Mouse (Mus musculus): ENCODE measurements around the gene Gm42417. TPM values are rescaled to one million over a fixed set of nuclear protein-coding genes. Genes with fewer than 3 reads are reported as not detected.

Gm42417 gene
- polyA plus RNA-seq, 1 experiment from 2014 or later = not detected

DNA sequence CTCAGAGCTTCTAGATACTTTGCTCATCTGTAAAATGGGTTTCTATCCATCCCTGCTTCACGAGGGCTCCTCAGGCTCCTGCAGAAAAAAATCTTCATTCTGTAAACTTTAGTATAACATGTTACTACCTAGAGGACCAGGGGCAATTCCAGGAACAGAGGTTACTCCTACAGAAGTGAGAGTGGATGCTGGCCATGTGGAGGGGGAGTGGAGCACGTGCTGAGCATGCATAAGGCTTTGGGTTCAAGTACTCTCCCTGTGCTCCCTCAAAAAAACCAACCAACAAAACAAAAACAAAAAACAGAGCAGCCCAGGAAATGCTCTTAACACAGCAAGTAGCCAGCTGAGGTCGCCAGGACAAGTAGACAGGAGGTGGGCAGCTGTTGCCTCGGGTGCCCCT, 24.4 kb upstream of the Gm42417 start:
- H3K36me3 ChIP-seq = no peaks in the 10 kb centered on the region
- H3K4me1 ChIP-seq (replicated peaks) = peaks cover 53% of the 10 kb centered on the region
- ATAC-seq (replicated peaks; ENCODE audit: insufficient number of reproducible peaks, insufficient read depth, low FRiP score, low read depth) = no peak
- H3K9me3 ChIP-seq (replicated peaks) = no peaks in the 10 kb centered on the region
- H3K4me3 ChIP-seq = no peak overlapping the region
- no peaks in the 10 kb centered on the region for H3K27me3 ChIP-seq
- no peak overlapping the region for H3K9ac ChIP-seq
- no peak overlapping the region for H3K27ac ChIP-seq
- 75% methylated on average over 4 of the region's 4 CpGs for WGBS
- no peak overlapping the region for H3K4me2 ChIP-seq

DNA sequence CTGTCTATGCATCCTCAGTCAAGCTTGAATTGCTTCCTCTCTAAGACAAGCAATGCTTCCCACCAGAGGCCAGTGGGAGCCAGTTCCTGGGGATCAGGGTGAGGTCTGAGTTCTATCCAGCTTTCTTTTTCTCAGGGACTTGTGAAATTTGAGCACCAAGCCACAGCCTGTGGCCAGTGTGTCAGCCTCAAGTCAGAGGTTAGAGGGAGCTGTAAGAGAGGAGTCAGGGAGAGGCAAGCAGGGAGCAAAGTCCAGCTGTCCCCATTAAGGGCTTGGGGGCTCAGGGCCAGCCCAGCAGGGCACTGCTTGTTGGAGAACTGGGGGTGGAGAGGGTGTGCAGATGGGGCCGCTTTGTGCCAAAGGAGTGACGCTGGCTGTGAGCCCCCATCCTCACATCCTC, 24.0 kb upstream of the Gm42417 start:
- no peak overlapping the region for H3K4me3 ChIP-seq
- peaks cover 56% of the 10 kb centered on the region for H3K4me1 ChIP-seq (replicated peaks)
- no peak overlapping the region for H3K4me2 ChIP-seq
- no peaks in the 10 kb centered on the region for H3K9me3 ChIP-seq (replicated peaks)
- H3K27ac ChIP-seq = no peak overlapping the region
- no peaks in the 10 kb centered on the region for H3K36me3 ChIP-seq
- ATAC-seq (replicated peaks; ENCODE audit: insufficient number of reproducible peaks, insufficient read depth, low FRiP score, low read depth) = no peak
- no peaks in the 10 kb centered on the region for H3K27me3 ChIP-seq
- no peak overlapping the region for H3K9ac ChIP-seq
- 75% methylated on average over 2 of the region's 2 CpGs for WGBS

DNA sequence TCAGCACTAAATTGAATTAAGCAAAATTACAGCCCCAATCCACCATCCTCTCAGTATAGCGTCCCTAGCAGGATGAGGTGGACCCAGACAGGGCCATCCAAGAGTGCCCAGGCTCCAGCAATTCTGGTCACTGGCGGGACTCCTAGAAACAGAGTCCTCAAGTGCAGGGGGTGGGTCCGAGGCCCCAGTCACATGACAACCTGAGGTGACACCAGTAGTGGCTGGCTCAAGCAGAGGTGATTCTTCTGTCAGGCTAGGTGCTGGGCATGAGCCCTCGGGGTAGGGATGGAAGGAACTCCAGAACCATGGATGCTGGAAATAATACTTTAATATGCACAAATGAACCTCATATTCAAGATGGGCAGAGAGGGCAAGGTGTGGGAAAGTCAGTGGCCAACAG, 23.2 kb upstream of the Gm42417 start:
- Histone ChIP-seq H3K27ac (no peak overlapping the region), H3K9ac (no peak overlapping the region), H3K4me1 (replicated peaks) (peaks cover 54% of the 10 kb centered on the region), H3K9me3 (replicated peaks) (no peaks in the 10 kb centered on the region), H3K4me3 (no peak overlapping the region), H3K36me3 (no peaks in the 10 kb centered on the region), H3K4me2 (no peak overlapping the region), H3K27me3 (no peaks in the 10 kb centered on the region)
- ATAC-seq (replicated peaks; ENCODE audit: insufficient number of reproducible peaks, insufficient read depth, low FRiP score, low read depth) = no peak
- WGBS = 54% methylated on average over 4 of the region's 4 CpGs

DNA sequence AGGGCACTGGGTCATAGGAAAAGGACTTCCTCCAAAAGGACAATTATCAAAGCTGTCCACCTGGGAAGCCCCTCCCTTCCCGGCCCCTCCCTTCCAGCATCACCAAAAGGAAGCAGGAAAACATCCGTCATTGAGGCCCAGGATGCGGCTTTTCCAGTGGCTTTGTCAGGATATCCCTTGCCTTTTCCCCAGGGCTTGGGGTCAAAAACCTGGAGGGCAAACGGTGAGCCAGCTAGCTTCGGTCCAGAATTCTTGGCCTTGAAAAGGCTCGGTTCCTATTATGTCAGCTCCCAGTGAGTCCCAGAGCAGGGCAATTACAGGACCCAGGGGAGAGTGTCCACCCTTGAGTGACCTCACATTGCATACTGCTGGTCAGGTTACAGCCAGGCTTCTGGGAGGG, 21.7 kb upstream of the Gm42417 start:
- Histone ChIP-seq H3K9me3 (replicated peaks) (no peaks in the 10 kb centered on the region), H3K27me3 (no peaks in the 10 kb centered on the region), H3K9ac (no peak overlapping the region), H3K36me3 (no peaks in the 10 kb centered on the region), H3K27ac (no peak overlapping the region), H3K4me1 (replicated peaks) (peaks cover 54% of the 10 kb centered on the region), H3K4me2 (no peak overlapping the region), H3K4me3 (no peak overlapping the region)
- 57% methylated on average over 6 of the region's 6 CpGs for WGBS
- ATAC-seq (replicated peaks; ENCODE audit: insufficient number of reproducible peaks, insufficient read depth, low FRiP score, low read depth) = no peak

DNA sequence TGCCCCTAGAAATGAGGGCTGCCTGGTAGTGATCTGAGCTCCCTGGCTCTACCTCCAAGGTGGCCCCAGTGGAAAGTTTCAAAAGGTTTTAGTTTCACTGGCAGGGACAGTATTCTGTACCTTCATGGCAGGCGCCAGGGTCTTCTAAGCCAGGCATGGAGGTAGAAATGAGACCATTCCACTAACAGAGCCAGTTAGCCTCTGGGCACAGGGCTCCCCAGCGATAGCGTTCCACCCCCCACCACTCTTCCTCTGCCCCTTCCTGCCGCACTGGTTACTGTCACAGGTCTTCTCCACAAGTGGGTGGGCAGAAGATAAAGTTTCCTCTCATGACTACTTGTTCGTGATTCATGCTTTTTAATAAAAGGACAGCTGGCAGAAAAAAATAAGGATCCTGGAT, 20.7 kb upstream of the Gm42417 start:
- H3K27me3 ChIP-seq = no peaks in the 10 kb centered on the region
- H3K9ac ChIP-seq = no peak overlapping the region
- no peaks in the 10 kb centered on the region for H3K9me3 ChIP-seq (replicated peaks)
- H3K4me2 ChIP-seq = no peak overlapping the region
- WGBS = 58% methylated on average over 5 of the region's 5 CpGs
- no peak for ATAC-seq (replicated peaks; ENCODE audit: insufficient number of reproducible peaks, insufficient read depth, low FRiP score, low read depth)
- no peak overlapping the region for H3K4me3 ChIP-seq
- no peaks in the 10 kb centered on the region for H3K36me3 ChIP-seq
- H3K27ac ChIP-seq = 0 out of 2 replicates have a peak overlapping the region, but pooled peaks have one; percentile 96
- peaks cover 64% of the 10 kb centered on the region for H3K4me1 ChIP-seq (replicated peaks)

DNA sequence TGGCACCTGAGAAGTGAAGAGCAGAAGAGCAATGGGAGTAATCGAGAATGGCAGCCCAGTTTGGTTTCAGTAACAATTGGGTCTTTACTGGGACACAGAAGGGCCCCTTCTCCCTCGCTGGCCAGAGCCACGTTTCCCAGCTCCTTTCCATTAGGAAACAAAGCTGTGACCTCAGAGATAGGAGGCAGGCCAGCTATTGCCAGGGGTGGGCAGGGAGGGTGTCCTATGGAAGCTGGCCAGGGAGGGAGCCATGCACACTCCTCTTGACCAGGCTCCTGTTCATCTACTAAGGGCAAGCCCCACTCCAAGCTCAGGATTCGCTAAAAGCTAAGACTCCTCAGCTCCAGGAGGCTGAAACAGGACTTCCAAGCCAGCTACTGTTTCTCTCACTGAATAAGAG, 20.0 kb upstream of the Gm42417 start:
- Histone ChIP-seq H3K4me1 (replicated peaks) (peaks cover 67% of the 10 kb centered on the region), H3K9ac (peak overlapping the region; percentile 96), H3K9me3 (replicated peaks) (no peaks in the 10 kb centered on the region), H3K27me3 (no peaks in the 10 kb centered on the region), H3K4me3 (peak overlapping the region; percentile 68), H3K36me3 (peaks cover 3% of the 10 kb centered on the region; the same call in 1 of the 2 replicates), H3K27ac (peak overlapping the region; percentile 96), H3K4me2 (peak overlapping the region; percentile 88)
- WGBS = 9% methylated on average over 4 of the region's 4 CpGs
- no peak for ATAC-seq (replicated peaks; ENCODE audit: insufficient number of reproducible peaks, insufficient read depth, low FRiP score, low read depth)

DNA sequence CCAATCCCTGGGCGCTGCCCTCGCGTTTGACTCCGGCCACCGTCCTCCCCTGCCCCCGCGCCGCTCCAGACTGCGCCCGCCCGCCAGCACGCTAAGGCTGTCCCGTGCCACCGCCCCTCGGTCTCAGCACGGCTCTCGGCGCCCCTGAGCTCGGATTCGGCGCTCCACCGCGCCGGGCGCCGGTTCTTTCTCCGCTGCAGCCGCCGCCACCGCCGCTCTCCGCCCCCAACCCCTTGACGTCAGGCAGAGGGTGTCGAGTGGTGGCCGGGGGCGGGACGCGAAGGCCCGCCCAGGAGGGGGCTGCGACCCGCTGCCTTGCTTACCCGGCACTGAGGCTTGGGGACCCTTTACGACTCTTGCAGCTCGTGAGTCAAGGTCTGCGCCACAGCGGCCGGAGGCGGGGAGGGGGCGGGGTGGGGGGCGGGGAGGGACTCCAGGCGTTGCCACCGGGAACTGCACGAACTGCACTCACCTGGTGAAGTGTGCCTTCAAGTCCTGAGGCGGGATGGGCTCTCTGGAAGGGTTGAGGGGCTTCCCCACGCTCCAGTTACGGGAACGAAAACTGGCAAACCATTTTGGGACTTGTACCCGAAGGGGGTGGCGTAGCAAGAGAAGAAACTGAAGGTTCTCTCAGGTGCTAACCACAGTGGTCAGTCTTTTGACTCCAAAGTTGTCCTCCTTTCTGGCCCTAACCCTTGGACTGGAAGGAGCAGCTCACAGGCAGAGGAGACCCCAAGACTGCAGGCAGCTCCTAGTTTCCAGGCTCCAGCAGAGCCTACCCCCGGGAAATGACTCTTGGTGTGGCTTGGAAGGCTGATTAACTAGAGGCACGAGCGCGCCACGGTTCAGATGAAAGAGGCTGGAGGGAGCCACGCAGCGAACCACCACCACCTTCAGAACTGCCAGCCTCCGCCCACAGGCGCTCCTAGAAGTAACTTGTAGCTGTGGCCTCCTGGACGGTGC, 19.1 kb upstream of the Gm42417 start, which contains the start of gene Sema4c:
Gene Sema4c (minus strand): TSS at position 319 of the 963 bp plus-strand sequence.
- Histone ChIP-seq H3K4me2 (peak within 1 kb of the TSS; percentile 88), H3K27me3 (no peaks in the 10 kb centered on the region), H3K27ac (peak within 1 kb of the TSS; percentile 96), H3K9me3 (replicated peaks) (no peaks in the 10 kb centered on the region), H3K36me3 (peaks cover 13% of the 10 kb centered on the region; the same call in 1 of the 2 replicates), H3K9ac (peak within 1 kb of the TSS; percentile 96), H3K4me1 (replicated peaks) (peaks cover 69% of the 10 kb centered on the region), H3K4me3 (peak within 1 kb of the TSS; percentile 68)
- ATAC-seq (replicated peaks; ENCODE audit: insufficient number of reproducible peaks, insufficient read depth, low FRiP score, low read depth) = peak; percentile 54
- WGBS = 1% methylated on average over 67 of the region's 69 CpGs

DNA sequence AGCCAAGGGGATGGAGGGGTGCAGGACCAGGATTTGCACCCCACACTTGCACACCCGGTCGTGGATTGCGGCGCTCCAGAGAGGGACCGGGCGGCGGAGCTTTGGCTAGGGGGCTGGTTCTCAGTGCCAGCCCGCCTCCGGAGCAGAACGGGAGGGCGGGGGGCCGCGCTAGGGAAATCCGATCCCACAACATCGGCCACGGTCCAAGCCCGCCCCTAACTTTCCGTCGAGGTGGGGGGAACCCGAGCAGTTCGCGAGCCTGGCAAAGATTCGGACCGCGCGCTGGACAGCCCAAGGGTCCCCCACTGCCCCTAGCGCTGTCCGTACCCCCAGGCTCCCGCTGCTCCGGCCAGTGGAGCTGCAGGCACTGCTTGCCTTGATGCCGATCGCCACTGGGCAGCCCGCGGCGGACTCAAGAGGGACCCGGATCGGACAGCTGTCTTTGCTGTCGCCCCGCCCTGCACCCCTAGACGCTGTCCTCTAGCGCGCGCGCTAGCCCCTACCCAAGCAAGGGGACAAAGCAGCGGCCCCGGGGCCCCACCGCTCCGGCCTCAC, 18.3 kb upstream of the Gm42417 start:
- Histone ChIP-seq H3K27me3 (no peaks in the 10 kb centered on the region), H3K9me3 (replicated peaks) (no peaks in the 10 kb centered on the region), H3K36me3 (peaks cover 21% of the 10 kb centered on the region), H3K4me3 (peak overlapping the region; percentile 68), H3K27ac (peak overlapping the region; percentile 96), H3K9ac (peak overlapping the region; percentile 96), H3K4me1 (replicated peaks) (peaks cover 61% of the 10 kb centered on the region), H3K4me2 (peak overlapping the region; percentile 88)
- peak; percentile 78 for ATAC-seq (replicated peaks; ENCODE audit: insufficient number of reproducible peaks, insufficient read depth, low FRiP score, low read depth)
- under 1% methylated on average over 48 of the region's 48 CpGs for WGBS

DNA sequence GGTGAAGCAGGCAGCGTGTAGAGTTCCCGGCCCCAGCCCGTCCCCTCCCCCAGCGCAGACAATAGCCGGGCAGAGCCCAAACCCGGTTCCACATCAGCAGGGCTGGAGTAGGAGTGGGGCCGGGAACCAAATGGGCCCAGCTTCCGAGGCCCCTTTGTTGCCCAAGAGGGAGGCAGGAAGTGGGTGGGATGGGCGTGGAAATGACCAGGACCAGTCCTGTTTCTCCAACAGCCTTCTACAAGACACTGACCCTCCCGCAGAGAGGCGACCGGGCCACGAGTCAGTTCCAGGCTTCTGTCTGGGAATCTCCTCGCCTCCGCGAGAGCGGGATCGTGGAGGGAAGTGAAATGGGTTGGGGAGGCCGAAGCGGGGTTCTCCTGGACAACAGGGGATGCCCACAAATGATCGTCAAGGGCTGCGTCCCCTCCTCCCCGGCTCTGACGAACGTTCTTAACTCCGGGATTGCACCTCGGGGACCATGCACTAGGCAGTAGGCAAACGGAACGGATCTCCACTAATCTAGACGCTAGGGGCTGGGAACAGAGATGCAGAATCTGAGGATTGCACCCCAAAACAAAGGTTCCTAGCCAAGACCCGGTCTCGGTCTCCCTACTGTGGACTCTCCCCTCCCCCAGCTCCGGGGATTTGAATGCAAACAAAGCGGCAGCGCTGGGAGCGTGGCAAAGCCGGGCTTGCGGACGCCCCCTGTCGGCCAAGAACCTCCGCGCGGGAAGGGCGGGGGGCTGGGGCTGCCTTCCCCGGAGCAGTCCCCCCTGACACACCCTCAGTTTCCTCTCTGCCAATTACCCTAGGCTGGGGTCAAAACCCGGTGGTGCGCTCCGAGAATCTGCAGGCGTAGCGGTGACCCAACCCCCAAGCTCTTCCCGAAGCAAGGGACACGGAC, 17.6 kb upstream of the Gm42417 start:
- Histone ChIP-seq H3K4me2 (peak overlapping the region; percentile 88), H3K4me1 (replicated peaks) (peaks cover 54% of the 10 kb centered on the region), H3K4me3 (peak overlapping the region; percentile 68), H3K9ac (peak overlapping the region; percentile 96), H3K36me3 (peaks cover 28% of the 10 kb centered on the region), H3K27ac (peak overlapping the region; percentile 96), H3K9me3 (replicated peaks) (no peaks in the 10 kb centered on the region), H3K27me3 (no peaks in the 10 kb centered on the region)
- WGBS = under 1% methylated on average over 52 of the region's 52 CpGs
- peak; percentile 71 for ATAC-seq (replicated peaks; ENCODE audit: insufficient number of reproducible peaks, insufficient read depth, low FRiP score, low read depth)

DNA sequence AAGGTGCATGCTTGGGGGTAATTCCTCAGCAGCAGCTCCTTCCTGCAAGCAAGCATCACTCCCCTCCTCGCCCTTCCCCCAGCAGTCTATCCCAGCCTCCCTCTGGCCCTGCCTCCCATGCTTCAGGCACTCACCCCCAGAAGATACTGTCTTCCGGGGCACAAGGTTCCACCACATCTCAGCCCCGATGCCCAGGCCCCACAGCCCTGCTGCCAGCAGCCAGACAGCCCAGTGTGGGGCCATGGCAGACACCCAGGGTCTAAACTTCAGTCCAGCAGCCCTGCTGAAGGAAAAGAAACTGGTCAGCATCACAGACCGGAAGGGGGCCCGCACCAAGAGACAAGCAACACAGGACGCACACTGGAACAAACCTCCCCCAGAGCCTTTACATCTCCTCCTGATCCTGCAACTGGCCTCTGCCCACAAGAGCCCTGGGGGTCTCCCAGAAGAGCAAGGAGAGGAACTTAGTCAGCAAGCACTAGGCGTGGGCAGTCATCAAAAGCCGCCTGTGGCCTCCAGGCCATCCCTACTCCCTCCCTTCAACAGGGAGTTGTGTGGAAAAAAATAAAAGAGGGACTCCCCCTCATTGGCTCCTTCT, 16.7 kb upstream of the Gm42417 start:
- Histone ChIP-seq H3K27me3 (no peaks in the 10 kb centered on the region), H3K9me3 (replicated peaks) (no peaks in the 10 kb centered on the region), H3K36me3 (peaks cover 37% of the 10 kb centered on the region), H3K4me3 (peak overlapping the region; percentile 68), H3K9ac (peak overlapping the region; percentile 96), H3K4me2 (peak overlapping the region; percentile 88), H3K4me1 (replicated peaks) (peaks cover 47% of the 10 kb centered on the region), H3K27ac (peak overlapping the region; percentile 96)
- no peak for ATAC-seq (replicated peaks; ENCODE audit: insufficient number of reproducible peaks, insufficient read depth, low FRiP score, low read depth)
- 8% methylated on average over 8 of the region's 8 CpGs for WGBS
